Comparison of ENCODE assay signal across 19 mouse cellular contexts in the genomic region with DNA sequence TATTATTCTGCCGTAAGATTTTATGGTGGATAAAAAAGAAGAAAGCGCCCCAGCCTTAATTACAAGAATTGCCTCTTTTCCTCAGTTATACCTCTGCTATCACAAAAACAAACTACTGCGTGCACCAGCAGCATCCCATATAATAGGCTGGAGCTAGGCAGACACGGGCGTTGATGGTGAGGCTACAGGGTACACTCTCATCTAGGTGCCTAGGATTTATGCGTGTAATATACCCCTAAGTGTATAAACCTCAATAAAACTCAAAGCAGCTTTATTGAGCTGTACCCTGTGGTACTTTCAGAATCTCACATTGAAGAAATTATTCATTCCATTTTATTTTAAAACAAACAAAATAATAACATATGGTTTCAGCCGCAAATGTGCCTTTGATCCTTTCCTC.
"Had no signal": no experiment of that assay in that cellular context is flagged by ENCODE, and none has a peak within 500 bp of the region (broad histone marks: within the 10 kb centered on the region; RNA-seq: fewer than 3 reads in every experiment).

No protein-coding gene starts in this region.

- H3K27me3 ChIP-seq: neural tube, embryonic 12.5 days had no signal

- H3K9ac ChIP-seq: liver, embryonic 13.5 days; neural tube, embryonic 12.5 days had no signal

- DNase-seq: layer of hippocampus, adult 9-11 months; left cerebral cortex, postnatal 4 days; liver, embryonic 13.5 days; lung, adult 2 months; lung, postnatal 14 days; lung, postnatal 4 days; midbrain, embryonic 14.5 days; right cerebral cortex, adult 18-20 months; right cerebral cortex, postnatal 14 days; right cerebral cortex, postnatal 4 days; thymus, adult 2 months; thymus, postnatal 14 days; thymus, postnatal 4 days had no signal

- H3K4me3 ChIP-seq: layer of hippocampus, adult 2 months; left cerebral cortex, adult 2 months; liver, embryonic 13.5 days; neural tube, embryonic 12.5 days had no signal

- H3K27ac ChIP-seq: kidney, postnatal 0 days; layer of hippocampus, adult 2 months; left cerebral cortex, adult 2 months; liver, embryonic 13.5 days; neural tube, embryonic 12.5 days; stomach, postnatal 0 days had no signal

- H3K9me3 ChIP-seq: liver, embryonic 13.5 days; neural tube, embryonic 12.5 days had no signal

- H3K4me2 ChIP-seq: liver, embryonic 13.5 days; midbrain, embryonic 11.5 days had no signal

- H3K36me3 ChIP-seq: liver, embryonic 13.5 days; neural tube, embryonic 12.5 days had no signal
